Mouse (Mus musculus) ES-CJ7 (cell line): ENCODE data around the gene LTO1.

Experiments
- DNase-seq: peaks from one replicate; pipeline ENCODE4 v3.0.0; 2011; ENCODE audit warnings: low read depth, low spot score

LTO1 gene

DNA sequence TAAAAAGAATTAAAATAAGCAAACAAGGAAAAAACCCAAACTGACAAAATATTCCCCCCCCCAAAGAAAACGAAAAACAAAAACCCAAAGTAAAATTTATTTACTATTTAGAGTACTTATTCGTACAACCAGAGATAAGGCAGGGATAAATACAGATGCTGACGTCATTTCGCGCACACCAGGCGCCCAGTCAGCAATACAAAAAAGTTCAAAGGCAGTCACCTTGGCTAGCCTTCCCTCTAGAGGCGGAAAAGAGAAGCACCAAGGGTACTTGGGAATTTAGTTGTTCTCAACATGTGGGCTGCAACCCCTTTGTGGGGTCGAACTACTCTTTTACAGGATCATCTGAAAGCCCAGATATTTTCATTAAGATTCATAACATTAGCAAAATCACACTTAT is 7.1 kb upstream of the LTO1 start:
- DNase-seq, result peak; percentile 86

DNA sequence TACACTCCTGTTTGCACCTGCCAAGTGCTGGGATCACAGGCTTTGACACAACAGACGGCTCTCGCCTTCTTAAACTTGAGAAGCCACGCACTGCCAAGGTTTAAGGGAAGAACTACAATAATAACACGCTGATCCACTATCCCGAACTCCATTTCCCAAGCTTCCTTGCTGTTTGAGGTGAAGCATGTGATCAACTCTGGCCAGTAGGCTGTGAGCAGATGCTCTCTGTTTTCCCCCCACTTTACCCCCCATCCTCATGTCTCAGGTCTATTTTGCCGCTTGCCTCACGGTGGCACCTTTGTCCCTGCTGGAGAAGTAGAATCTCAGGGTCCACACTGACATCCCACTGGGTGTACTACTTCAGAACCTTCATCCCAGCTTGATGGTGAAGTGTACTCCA is 6.2 kb upstream of the LTO1 start:
- DNase-seq, result peak; percentile 90

DNA sequence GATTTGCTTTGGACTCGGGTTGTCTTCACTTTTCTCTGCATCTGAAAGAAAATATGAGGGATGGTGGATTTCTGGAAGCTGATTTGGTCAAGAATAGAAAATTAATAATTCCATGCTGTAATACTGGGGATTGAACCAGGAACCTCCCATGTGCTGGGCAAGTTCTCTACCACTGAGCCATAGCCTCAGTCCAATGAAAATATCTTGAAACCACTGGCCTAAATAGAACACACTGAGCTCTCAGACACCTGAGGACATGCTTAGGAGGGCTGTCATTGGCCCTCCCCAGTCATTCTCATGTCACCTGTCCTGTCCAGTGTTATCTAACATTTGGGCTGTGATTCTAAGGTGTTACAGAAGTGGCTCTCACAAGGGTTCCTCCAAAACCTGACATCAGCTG is 3.8 kb upstream of the LTO1 start:
- DNase-seq, result no peak

DNA sequence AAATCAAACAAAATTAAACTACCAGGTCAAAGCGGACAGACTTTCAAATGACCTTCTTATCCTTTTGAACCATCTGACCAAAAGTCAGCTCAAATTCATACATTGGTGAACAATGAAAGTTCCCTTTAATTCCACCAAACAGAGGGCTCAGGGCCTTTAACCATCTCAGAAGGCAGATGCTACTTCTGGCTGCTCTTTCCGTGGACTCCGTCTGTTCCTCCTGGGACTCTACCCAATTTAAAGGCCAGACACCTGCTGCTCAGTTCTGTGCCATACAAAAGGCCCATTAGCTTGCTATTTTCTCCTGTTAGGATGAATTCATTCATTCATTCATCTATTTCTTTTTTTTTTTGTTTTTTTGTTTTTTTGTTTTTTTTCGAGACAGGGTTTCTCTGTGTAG is 2.0 kb upstream of the LTO1 start:
- no peak for DNase-seq

DNA sequence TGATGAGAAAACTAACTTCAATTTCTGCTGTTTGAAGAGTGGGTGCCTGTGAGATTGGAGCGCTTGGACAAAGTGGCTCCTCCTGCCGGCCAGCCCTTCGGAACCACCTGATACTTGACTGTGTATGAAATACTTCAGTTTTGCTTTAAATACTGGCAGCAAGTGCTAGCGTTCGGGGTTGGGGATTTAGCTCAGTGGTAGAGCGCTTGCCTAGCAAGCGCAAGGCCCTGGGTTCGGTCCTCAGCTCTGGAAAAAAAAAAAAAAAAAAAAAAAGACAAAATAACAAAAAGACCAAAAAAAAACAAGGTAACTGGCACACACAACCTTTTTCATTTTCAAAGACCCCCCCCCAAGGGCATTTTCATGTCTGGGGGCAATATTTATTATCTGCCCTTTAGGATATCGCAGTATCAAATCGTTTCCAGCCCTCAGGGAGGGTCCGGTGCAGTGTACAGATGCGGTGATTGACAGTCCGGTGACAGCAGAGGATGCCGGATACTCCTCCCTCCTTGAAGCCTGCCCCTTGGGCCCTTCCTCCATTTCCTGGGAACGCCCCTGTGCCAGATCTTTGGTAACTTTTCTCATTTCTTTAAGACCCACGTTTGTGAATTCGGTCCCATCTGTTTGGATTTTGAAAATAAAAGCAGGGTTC is 478 bp upstream of the LTO1 start:
- DNase-seq, result peak; percentile 84

DNA sequence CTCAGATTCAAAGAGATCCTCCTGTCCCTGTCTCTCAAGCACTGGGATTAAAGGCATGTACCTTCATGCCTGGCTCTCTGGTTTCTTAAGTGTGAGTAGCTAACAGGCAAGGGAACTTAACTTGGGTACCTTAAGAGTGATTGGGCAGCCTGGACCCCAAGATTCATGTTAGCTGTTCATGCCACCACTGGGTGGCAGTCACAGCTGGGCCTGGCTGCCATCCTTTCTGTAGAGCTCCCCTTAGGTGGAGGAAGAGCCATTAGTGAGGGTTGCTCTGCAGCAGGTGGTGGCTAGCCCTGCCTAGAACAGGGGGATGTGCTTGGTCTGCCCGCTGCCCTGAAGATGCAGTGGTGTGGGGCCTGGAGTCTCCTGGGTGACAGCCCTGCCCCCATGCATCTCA is 3.9 kb downstream of the LTO1 start:
- DNase-seq, result no peak

DNA sequence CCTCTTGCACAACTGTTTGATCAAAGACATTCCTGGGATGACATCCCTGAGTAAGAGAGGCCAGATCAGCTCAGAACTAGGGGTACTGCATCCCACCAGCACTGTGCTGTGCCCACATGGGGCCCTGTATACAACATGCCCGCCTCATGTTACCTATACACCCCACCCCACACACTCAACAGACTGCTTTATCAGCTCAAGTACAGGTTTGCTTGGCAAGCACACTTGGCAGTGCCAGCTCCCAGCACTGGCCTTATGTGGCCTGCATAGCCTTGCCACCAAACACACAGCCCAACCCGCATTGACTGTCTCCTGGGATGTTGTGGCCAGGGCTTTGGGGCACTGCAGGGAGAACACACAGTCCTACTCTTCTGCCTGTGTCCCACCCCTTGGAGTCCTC is 12.7 kb downstream of the LTO1 start:
- DNase-seq, result no peak

DNA sequence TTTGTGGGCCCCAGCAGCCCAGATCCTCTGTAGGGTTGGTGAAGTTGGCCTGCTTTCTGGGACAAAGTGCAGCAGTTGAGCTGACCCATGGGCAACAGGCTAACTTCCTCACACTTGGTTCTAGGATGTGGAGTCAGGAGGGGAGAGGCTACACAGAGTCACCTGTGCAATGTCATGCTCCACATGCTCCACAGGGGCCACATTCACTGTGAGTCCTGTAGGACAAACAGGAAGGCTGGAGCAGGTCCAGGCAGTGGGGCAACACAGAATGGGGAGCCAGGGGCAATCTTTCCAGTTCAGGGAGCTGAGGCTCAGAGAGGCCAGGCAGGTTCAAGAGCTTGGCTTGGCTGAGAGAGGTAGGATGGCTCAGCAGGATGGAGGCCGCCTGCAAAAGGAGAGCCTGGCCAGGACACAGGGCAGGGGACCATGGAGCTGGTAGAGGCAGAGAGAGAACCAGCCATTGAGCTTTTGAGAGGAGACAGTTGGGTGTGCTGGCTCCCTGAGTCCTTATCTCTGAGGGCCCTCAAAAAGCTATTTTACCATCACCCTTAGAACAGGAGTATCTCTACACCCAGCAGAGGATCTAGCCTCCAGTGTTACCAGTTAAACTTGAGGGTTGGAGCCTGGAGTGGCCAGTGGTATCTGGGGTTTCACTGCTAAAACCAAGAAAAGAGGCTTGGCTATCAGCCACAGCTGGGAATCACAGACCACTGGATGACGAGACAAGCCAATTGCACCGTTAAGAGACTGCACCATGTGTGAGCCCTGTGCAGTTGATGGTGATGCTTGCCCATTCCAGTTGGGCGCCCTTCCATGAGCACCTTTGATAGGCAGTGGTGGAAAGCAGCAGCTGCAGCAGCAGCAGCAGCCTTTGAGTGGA is 13.3 kb downstream of the LTO1 start:
- no peak for DNase-seq

DNA sequence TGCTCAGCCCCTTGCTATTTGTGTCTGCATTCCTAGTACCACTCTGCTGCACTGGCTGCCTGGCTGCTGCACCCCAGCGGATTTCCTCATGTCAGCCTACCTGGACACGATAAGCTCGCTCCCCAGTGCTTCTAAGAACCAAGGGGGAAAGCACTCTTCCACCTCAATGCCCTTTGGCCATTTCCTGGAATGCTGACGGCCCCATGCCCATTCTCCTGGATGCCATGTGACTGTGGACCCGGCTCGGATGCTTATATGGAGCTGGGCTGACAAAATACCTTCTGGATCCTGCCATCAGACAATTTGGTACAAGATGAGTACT is 13.9 kb downstream of the LTO1 start:
- no peak for DNase-seq

DNA sequence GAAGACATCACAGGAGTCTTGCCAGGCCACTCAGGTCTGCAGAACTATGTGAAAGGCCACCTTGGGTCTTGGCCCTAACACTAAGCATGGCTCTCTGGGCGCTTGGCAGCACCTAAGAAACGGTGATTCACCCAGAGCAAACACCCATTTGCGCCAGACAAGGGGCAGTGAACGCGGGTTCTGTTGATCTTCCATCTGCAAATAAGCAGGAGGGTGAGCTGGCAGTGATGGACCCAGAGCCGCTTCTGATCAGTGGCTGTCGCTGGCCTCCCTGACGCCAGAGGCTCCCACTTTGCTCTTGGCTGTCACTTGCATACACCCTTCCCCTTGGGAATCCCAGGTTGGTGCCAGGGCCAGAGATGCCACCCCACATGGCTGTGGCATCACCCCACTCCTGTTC is 14.6 kb downstream of the LTO1 start:
- no peak for DNase-seq

DNA sequence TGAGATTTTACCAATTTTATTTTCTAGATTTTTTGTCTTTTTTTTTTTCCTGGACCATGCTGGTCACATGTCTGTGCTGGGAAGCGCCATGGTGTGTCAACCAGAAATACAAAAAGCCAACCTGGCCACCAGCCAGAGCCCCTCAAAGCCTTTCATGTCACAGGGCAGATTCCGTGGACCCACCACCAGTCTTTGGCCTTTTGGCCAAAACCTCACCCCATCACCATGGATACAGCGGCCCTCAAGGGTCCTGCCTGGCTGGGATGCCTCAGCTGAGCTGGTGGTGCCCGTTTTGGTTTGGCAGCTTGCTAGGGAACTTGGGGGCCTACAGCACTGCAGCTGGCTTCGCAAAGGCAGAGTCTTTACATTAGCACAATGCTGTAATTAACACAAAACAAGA is 15.0 kb downstream of the LTO1 start:
- no peak for DNase-seq

DNA sequence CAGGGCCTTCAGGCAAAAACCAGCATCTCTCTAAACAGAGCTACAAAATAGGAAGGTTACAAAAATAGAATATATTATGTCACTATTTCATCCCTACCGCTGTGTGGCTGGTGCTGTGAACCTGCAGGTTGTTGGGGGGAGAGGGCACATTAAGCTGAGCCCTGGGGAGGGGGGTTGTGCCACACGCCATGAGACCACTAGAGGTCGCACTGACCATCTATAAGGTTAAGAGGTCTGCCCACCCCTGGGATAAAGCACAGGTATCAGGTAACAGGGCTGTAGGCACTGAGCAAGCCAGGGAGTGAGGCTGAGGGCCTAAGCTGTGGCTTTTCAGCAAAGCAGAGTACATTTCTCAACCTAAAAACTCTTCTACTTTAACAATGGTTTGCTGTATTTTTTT is 16.9 kb downstream of the LTO1 start:
- DNase-seq, result peak; percentile 91

DNA sequence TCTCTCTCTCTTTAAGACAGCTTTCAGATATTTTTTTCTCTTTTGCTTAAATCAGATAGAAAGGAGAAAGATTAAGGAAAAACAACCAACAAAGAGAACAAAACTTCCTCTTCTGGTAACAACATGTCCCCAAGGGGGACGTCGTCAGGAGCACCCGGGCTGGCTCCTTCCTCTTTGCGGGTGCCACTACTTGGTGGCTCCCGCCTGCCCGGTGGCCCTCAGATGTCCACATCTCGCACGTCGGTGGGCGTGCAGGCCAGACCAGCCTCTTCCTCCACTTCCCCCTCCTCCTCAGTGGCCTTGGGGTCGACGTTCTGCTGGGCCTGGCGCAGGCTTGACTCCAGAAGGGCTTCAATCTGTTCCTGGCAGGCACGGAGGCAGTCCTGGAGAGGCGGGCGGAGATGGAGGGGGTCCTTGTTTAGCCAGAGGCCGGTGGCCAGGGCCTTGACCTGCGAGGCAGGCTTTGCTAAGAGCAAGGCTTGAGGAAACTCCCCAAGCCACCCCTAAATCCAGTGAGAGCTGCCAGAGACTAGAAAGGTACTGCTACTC is 17.6 kb downstream of the LTO1 start:
- DNase-seq, result no peak

DNA sequence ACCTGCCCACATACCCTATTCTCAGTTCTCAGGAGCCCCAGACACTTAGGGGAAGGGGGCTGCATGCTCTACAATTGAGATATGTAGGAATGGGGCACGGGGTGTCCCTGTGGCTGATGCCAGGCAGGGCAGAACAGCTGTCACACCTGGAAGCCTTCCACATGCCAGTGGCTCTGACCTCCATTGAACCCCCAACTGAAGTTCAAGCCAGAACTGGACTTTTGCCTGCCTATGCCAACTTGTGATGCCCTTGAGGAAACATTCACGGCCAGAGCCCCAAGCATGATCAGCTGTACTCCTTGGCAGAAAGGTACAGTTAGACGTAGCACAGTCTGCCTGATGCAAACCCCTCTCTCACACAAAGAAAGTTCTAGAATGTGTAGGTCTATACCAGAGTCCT is 18.4 kb downstream of the LTO1 start:
- no peak for DNase-seq

DNA sequence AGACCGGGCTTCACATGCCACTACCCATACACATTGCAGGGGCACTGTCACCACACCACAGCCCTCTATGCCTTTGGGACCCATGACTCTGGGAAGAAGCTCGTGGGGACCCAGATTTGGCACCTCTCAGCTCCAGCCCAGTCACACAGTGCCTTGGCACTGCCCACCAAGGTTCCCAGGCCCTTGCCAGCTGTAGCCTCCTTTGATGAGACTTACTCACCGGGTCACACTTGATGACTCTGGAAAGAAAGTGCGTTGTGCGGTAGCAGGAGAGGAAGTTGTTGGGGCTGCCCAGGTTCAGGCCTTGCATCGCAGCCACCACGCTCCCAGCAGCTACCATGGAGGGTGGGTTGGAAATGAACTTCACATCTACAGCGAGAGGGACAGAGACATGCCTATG is 18.9 kb downstream of the LTO1 start:
- no peak for DNase-seq

DNA sequence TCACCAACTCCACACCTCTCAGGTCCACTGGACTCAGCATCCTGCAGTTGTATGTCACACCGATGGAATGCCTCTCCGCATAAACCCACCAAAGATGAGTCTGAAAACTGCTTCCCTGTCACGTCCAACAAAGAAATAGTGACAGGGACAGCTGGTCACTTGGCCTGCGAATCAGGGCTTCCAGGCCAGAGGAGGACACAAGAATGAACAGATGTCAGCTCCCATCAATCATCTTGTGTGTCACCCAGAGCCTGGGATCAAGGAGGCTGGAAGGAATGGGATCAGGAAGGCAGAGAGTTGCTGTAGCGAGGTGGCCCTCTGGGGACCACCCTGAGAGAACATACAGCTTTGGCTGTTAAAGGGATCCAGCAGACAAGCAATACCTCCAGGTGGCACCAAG is 20.0 kb downstream of the LTO1 start:
- DNase-seq, result no peak

DNA sequence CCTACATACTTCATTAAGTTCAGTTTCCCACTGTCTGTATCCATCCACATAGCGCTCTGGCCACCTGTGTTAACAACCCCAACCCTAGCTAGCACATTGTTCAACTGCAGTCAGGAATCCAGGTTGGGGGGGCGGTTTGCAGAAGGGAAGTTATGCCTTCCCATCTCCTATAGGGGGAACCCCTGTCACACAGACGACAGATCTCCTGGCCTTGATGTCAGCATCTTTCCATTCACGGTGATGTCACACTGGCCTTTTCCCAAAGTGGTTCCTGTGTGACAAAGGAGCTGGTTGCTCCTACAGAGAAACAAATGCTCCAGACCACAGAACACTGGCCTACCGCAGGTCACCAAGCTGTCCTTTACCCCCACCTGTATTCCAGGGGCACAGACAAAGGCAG is 20.7 kb downstream of the LTO1 start:
- peak; percentile 65 for DNase-seq

DNA sequence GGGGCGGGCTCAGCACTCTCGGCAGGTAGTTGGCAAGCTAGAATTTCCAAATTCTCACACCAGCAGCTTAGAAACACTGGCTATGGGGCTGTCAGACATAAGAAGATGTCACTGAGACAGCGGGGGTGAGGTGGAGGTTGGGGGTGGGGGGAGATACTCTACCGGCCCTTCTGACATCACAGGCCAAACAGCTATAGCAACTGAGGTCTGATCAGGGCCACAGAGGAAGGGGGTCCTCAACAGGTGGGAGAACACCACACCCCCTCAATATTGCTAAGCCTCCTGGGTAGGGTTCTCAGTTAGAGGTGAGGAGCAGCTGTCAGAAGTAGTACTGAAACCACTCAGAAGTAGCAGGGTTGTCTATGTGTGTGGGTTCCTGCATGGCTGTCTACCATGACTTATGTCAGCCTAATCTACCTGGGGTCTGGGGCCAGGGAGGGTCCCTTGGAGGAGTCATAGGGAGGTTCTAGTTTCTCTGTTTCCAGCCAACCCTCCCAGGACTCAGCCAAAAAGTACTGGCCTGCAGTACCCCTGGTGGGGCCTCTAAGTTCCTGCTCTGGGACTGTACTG is 21.5 kb downstream of the LTO1 start:
- DNase-seq, result no peak

DNA sequence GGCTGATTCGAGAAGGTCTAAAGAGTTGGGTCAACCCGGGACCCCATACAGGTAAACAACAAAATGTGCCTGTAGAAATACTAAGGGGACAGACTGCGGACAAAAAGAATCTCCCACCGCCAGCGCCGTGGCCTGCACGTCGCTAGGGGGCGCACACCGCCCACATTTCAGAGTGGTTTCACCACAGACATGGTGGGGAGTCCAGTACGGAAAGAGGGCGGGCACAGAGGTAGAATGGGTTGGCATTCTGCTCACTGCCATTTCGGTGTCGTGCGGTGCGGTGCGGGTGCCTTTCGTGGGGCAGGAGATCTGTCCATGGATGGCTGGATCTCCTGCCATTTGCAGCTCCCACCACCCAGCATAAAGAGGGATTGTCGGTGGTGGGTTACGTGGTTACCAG is 22.6 kb downstream of the LTO1 start:
- DNase-seq, result peak; percentile 87

DNA sequence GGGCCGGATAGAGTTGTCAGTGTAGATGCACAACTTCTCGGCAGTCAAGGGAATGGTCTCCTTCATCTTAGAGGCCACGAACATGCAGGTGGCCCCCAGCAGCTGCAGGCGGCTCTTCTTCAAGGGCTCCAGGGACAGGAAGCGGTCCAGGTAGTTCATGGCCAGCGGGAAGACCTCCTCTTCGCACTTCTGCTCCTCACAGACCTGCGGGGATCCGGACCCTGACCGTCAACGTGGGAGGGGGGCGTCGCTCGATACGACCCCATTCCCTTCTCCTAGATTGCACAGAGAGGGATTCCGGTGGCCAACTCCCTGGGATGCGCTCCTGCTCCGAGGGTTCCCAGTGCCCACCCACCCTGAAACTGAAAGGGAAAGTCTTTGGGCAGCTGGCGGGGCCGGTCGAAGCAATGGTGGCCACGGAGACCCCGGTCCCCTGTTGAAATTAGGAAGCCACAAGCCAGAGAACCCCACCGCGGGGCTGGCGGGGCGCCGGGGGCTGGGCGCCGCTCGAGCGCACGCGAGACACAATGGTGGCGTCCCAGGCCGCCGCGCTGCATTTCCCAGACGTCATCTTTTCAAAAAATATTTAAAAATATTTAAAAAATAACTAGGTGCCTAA is 23.1 kb downstream of the LTO1 start:
- DNase-seq, result no peak

DNA sequence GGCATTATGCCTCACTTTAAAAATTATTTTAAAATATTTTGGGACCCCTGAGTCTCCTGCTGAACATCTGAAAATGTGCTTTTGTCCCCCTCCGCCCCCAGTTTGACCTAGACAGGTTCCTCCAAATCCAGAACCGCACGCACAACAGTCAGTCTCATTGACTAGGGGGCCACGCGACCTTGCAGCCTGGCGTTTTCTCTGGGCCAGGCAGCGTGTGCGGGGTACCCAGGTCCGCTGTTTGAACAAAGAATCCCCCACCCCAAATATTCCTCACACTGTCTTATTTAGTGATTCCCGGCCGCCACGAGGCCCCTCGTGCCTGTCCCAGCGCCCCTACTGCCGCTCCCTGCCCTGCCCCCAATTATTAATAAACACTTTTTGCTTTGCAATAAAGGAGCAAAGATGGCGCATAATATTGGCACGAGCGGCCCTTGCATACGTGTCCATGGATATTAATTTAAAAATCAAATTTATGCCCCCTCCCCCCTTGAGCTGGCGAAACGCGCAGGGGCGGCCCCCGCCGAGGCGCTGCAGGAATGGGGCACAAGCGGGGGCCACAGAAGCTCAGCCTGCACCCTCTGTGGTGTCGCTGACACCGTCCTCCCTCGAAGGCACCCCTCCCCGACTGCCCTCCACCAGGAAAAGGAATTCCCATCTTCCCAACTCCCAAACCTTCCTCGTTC is 23.9 kb downstream of the LTO1 start:
- no peak for DNase-seq
